Mouse (Mus musculus): ENCODE results near the gene Atoh7. TPM values are rescaled to one million over a fixed set of nuclear protein-coding genes. Genes with fewer than 3 reads are reported as not detected.
"Not testable (repeated sequence)": the region's sequence is repeated elsewhere in the genome, so short reads cannot be mapped to it uniquely, and the experiment has no call there.

Atoh7 gene
- 0.10 TPM in 1 of 2 replicates, not detected in the other for polyA plus RNA-seq (2015; fragmentation: Nextera tagmentation; extraction: Ambion mirVana)

GRCm38 (mm10) chr10:63099521-63099920, at the start of gene Atoh7:
Atoh7 (plus strand) TSS chr10:63099651.
- no peak for ATAC-seq (ENCODE audit: insufficient number of reproducible peaks, low FRiP score, low TSS enrichment, low read depth)
- H3K27ac ChIP-seq = no peak within 1 kb of the TSS
- no peaks in the 10 kb centered on the region for H3K9me3 ChIP-seq
- peak within 1 kb of the TSS; percentile 94 for H3K4me2 ChIP-seq
- H3K36me3 ChIP-seq = no peaks in the 10 kb centered on the region
- WGBS = 7% methylated on average over 16 of the region's 16 CpGs
- peaks cover 14% of the 10 kb centered on the region for H3K4me1 ChIP-seq
- H3K27me3 ChIP-seq = peaks cover 28% of the 10 kb centered on the region
- peak within 1 kb of the TSS; percentile 47 for H3K9ac ChIP-seq
- peak within 1 kb of the TSS; percentile 52 for H3K4me3 ChIP-seq

GRCm38 (mm10) chr10:63051267-63051666, 48.2 kb upstream of the Atoh7 start:
- ATAC-seq (ENCODE audit: insufficient number of reproducible peaks, low FRiP score, low TSS enrichment, low read depth) = no peak
- no peaks in the 10 kb centered on the region for H3K9me3 ChIP-seq
- H3K36me3 ChIP-seq = no peaks in the 10 kb centered on the region
- H3K4me1 ChIP-seq = no peaks in the 10 kb centered on the region
- H3K27me3 ChIP-seq = no peaks in the 10 kb centered on the region
- 78% methylated on average over 7 of the region's 7 CpGs for WGBS
- H3K4me3 ChIP-seq = no peak overlapping the region
- H3K27ac ChIP-seq = no peak overlapping the region
- H3K4me2 ChIP-seq = no peak overlapping the region
- H3K9ac ChIP-seq = no peak overlapping the region

DNA sequence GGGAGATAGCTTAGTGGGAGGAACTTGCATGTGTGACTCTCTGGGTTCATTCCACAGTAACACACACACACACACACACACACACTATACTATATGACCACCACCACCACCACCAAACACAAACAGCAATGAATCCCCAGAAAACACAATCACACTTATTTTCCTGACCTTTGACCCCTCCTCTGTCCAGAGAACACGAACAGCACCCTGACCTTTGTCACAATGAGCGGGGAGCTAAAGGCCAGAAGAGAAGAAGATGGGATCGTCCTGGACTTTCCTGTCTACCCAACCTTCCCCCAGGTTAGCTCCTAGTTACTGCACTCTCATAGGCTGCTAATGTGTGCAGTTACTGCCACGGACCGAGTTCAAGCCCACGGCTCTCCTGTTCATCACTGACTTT, 47.4 kb upstream of the Atoh7 start:
- WGBS = 81% methylated on average over 6 of the region's 6 CpGs
- H3K4me1 ChIP-seq = 0 out of 2 replicates have a peak, but pooled peaks cover 3% of the 10 kb centered on the region
- no peak overlapping the region for H3K27ac ChIP-seq
- H3K4me2 ChIP-seq = no peak overlapping the region
- no peaks in the 10 kb centered on the region for H3K27me3 ChIP-seq
- no peak overlapping the region for H3K9ac ChIP-seq
- no peak overlapping the region for H3K4me3 ChIP-seq
- no peak for ATAC-seq (ENCODE audit: insufficient number of reproducible peaks, low FRiP score, low TSS enrichment, low read depth)
- H3K9me3 ChIP-seq = no peaks in the 10 kb centered on the region
- no peaks in the 10 kb centered on the region for H3K36me3 ChIP-seq

- Histone ChIP-seq H3K9me3 (no peaks in the 10 kb centered on the region), H3K36me3 (no peaks in the 10 kb centered on the region), H3K4me2 (no peak overlapping the region), H3K27me3 (no peaks in the 10 kb centered on the region), H3K4me1 (0 out of 2 replicates have a peak, but pooled peaks cover 3% of the 10 kb centered on the region), H3K9ac (no peak overlapping the region), H3K4me3 (no peak overlapping the region), H3K27ac (no peak overlapping the region)
- no peak for ATAC-seq (ENCODE audit: insufficient number of reproducible peaks, low FRiP score, low TSS enrichment, low read depth)
- WGBS = 60% methylated on average over 6 of the region's 6 CpGs
Observed at GRCm38 (mm10) chr10:63053007-63053406, 46.4 kb upstream of the Atoh7 start.

- not testable (repeated sequence) for H3K4me1 ChIP-seq; H3K9me3 ChIP-seq; ATAC-seq (ENCODE audit: insufficient number of reproducible peaks, low FRiP score, low TSS enrichment, low read depth); H3K27me3 ChIP-seq; H3K36me3 ChIP-seq; H3K4me3 ChIP-seq; H3K9ac ChIP-seq; H3K27ac ChIP-seq; H3K4me2 ChIP-seq
- 83% methylated on average over 6 of the region's 6 CpGs for WGBS
Observed at GRCm38 (mm10) chr10:63054071-63054470, 45.4 kb upstream of the Atoh7 start.

GRCm38 (mm10) chr10:63054586-63054985, 44.9 kb upstream of the Atoh7 start:
- H3K27me3 ChIP-seq = no peaks in the 10 kb centered on the region
- no peak overlapping the region for H3K9ac ChIP-seq
- H3K9me3 ChIP-seq = no peaks in the 10 kb centered on the region
- no peak overlapping the region for H3K4me2 ChIP-seq
- H3K36me3 ChIP-seq = no peaks in the 10 kb centered on the region
- no peak for ATAC-seq (ENCODE audit: insufficient number of reproducible peaks, low FRiP score, low TSS enrichment, low read depth)
- 72% methylated on average over 2 of the region's 2 CpGs for WGBS
- no peak overlapping the region for H3K4me3 ChIP-seq
- H3K27ac ChIP-seq = no peak overlapping the region
- H3K4me1 ChIP-seq = 0 out of 2 replicates have a peak, but pooled peaks cover 3% of the 10 kb centered on the region

GRCm38 (mm10) chr10:63056966-63057750, 42.3 kb upstream of the Atoh7 start:
- H3K4me2 ChIP-seq = no peak overlapping the region
- WGBS = 30% methylated on average over 24 of the region's 24 CpGs
- no peaks in the 10 kb centered on the region for H3K9me3 ChIP-seq
- ATAC-seq (ENCODE audit: insufficient number of reproducible peaks, low FRiP score, low TSS enrichment, low read depth) = no peak
- no peak overlapping the region for H3K9ac ChIP-seq
- no peaks in the 10 kb centered on the region for H3K36me3 ChIP-seq
- H3K4me1 ChIP-seq = 0 out of 2 replicates have a peak, but pooled peaks cover 3% of the 10 kb centered on the region
- H3K27me3 ChIP-seq = no peaks in the 10 kb centered on the region
- H3K27ac ChIP-seq = no peak overlapping the region
- H3K4me3 ChIP-seq = no peak overlapping the region

- Histone ChIP-seq H3K36me3 (no peaks in the 10 kb centered on the region), H3K4me2 (no peak within 1 kb of the TSS), H3K9ac (no peak within 1 kb of the TSS), H3K4me3 (no peak within 1 kb of the TSS), H3K27me3 (no peaks in the 10 kb centered on the region), H3K9me3 (no peaks in the 10 kb centered on the region), H3K4me1 (0 out of 2 replicates have a peak, but pooled peaks cover 3% of the 10 kb centered on the region), H3K27ac (no peak within 1 kb of the TSS)
- no peak for ATAC-seq (ENCODE audit: insufficient number of reproducible peaks, low FRiP score, low TSS enrichment, low read depth)
- WGBS = 70% methylated on average over 2 of the region's 2 CpGs
Observed at GRCm38 (mm10) chr10:63059862-63060261, 39.6 kb upstream of the Atoh7 start, which contains the start of gene Pbld1. Pbld1 (plus strand) TSS chr10:63060162.

- H3K4me1 ChIP-seq = 0 out of 2 replicates have a peak, but pooled peaks cover 3% of the 10 kb centered on the region
- no peak overlapping the region for H3K4me2 ChIP-seq
- ATAC-seq (ENCODE audit: insufficient number of reproducible peaks, low FRiP score, low TSS enrichment, low read depth) = no peak
- WGBS = 65% methylated on average over 11 of the region's 11 CpGs
- no peaks in the 10 kb centered on the region for H3K27me3 ChIP-seq
- H3K36me3 ChIP-seq = no peaks in the 10 kb centered on the region
- H3K4me3 ChIP-seq = no peak overlapping the region
- H3K9ac ChIP-seq = no peak overlapping the region
- no peaks in the 10 kb centered on the region for H3K9me3 ChIP-seq
- no peak overlapping the region for H3K27ac ChIP-seq
Observed at GRCm38 (mm10) chr10:63060406-63060805, 39.0 kb upstream of the Atoh7 start.

GRCm38 (mm10) chr10:63061266-63061665, 38.2 kb upstream of the Atoh7 start:
- no peak overlapping the region for H3K27ac ChIP-seq
- H3K4me2 ChIP-seq = no peak overlapping the region
- WGBS = 59% methylated on average over 12 of the region's 12 CpGs
- H3K36me3 ChIP-seq = no peaks in the 10 kb centered on the region
- H3K27me3 ChIP-seq = no peaks in the 10 kb centered on the region
- no peak overlapping the region for H3K4me3 ChIP-seq
- H3K9me3 ChIP-seq = no peaks in the 10 kb centered on the region
- 0 out of 2 replicates have a peak, but pooled peaks cover 3% of the 10 kb centered on the region for H3K4me1 ChIP-seq
- ATAC-seq (ENCODE audit: insufficient number of reproducible peaks, low FRiP score, low TSS enrichment, low read depth) = no peak
- no peak overlapping the region for H3K9ac ChIP-seq

GRCm38 (mm10) chr10:63062696-63063095, 36.8 kb upstream of the Atoh7 start:
- 95% methylated on average over 5 of the region's 5 CpGs for WGBS
- Histone ChIP-seq H3K9ac (no peak overlapping the region), H3K4me1 (no peaks in the 10 kb centered on the region), H3K27ac (no peak overlapping the region), H3K4me3 (no peak overlapping the region), H3K4me2 (no peak overlapping the region), H3K27me3 (no peaks in the 10 kb centered on the region), H3K36me3 (no peaks in the 10 kb centered on the region), H3K9me3 (no peaks in the 10 kb centered on the region)
- no peak for ATAC-seq (ENCODE audit: insufficient number of reproducible peaks, low FRiP score, low TSS enrichment, low read depth)

GRCm38 (mm10) chr10:63063365-63063764, 36.1 kb upstream of the Atoh7 start:
- ATAC-seq (ENCODE audit: insufficient number of reproducible peaks, low FRiP score, low TSS enrichment, low read depth) = no peak
- WGBS = 79% methylated on average over 7 of the region's 7 CpGs
- Histone ChIP-seq H3K4me2 (no peak overlapping the region), H3K36me3 (no peaks in the 10 kb centered on the region), H3K9me3 (no peaks in the 10 kb centered on the region), H3K9ac (no peak overlapping the region), H3K27me3 (no peaks in the 10 kb centered on the region), H3K27ac (no peak overlapping the region), H3K4me1 (no peaks in the 10 kb centered on the region), H3K4me3 (no peak overlapping the region)

Data from limb, embryonic 15.5 days (tissue).